Mouse (Mus musculus): ENCODE data around the gene Ocln.
"Not testable (repeated sequence)": the region's sequence is repeated elsewhere in the genome, so short reads cannot be mapped to it uniquely, and the experiment has no call there.

Gene Ocln

DNA sequence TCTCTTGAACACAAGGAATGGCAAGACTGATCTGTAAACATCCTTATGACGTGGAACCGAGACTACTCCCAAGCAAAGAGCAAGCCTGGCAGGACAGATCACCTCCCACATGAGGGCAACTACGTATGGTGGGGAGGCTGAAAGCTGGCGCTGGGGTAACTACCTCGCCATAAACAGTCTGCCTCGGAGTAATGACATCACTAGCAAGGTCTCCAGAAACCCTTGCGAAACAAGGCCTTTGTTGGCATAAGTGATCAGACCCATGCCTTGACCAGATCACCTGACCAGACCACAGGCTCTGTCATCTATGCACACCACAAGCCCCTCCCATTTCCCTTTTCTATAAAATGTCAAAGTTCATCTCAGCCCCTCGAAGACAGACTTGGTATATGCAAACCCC lies 59.2 kb downstream of the Ocln start:
- no peak for DNase-seq (ENCODE audit: extremely low read depth, low read depth, low spot score)

DNA sequence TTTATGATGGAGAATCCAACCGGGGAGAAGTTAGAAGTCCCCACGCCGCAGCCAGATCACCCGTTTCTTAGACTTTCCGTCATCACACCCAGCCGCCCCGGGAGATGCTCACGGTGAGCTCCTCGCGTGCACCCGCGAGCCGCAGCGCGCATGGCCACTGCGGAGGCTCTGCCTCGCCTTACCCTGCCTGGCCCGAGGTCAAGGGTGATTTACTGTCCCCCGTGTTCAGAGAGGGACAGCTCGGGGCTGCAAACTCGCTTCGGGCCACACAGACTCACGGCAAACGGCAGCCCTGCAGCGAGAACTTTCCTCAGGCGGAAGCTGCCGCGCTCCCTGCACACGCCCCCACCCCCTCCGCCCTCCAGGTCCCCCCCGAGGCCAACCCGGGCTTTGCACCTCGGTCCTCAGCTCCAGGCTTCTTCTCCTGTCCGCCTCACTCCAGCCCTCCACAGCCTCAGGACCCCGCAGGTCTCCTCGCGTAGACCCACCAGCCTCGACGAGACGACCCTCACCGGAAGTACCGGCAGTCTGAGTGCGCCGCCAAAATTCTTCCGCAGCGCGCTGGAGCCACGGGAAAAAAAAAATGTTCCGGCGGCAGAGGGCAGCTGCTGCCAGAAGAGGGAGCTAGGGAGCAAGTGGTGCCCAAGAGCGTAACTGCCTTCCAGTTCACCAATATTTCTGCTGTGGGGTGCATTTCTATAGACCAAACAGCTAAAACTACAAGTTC lies 60.3 kb downstream of the Ocln start, which contains the start of gene Gtf2h2:
Gtf2h2 (minus strand) TSS at position 519 of the 727 bp plus-strand sequence.
- DNase-seq (ENCODE audit: extremely low read depth, low read depth, low spot score): no peak

DNA sequence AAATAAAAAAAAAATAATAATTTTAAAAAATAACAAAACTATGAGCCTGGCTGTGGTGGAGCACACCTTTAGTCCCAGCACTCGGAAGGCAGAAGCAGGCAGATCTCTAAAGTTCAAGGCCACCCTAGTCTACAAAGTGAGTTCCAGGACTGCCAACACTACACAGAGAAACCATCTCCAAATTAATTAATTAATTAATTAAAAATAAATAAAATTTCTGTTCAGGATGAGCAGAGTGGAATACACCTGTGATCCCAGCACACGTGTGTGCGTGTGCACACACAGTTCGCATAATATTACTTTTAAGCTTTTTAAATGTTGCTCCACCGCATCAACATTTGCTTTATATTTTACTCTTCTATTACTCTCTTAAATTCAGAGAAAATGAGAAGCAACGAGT lies 60.9 kb downstream of the Ocln start:
- no peak for DNase-seq (ENCODE audit: extremely low read depth, low read depth, low spot score)

DNA sequence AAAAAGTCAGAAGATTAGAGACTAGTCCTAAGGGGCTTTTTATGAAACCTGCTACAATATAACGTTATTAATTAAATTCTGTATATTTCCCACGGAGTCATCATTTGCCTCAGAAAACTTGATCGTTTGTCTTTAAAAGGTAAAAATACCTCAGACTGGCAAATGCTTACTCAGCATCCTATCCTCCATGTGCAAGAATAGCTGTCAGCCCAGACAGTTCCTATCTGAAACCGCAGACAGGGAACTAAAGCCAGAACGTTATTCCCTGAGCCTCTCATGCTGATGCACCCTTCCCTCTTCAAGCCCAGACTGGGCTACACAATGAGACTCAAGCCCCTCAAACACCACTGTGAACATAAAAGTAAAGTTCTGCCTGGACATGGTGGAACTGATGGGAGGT lies 62.1 kb downstream of the Ocln start:
- no peak for DNase-seq (ENCODE audit: extremely low read depth, low read depth, low spot score)

DNA sequence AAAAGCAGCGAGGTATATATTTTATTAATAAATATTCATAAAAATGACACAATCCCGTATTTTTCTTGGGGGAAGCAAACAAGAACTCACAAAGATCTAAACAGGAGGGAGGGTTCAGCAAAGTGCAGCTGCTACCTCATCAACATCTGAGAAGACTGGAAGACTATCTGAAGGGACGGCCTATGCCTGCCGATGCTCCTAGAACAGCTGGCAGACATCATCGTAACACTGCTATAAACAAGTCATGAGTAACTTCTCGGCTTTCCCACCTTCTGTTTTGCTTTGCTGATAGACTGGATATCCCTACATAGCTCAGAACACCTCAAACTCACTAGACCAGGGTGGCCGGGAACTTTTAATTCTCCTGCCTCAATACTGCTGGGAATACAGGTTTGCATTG lies 68.9 kb downstream of the Ocln start:
- DNase-seq (ENCODE audit: extremely low read depth, low read depth, low spot score): no peak

DNA sequence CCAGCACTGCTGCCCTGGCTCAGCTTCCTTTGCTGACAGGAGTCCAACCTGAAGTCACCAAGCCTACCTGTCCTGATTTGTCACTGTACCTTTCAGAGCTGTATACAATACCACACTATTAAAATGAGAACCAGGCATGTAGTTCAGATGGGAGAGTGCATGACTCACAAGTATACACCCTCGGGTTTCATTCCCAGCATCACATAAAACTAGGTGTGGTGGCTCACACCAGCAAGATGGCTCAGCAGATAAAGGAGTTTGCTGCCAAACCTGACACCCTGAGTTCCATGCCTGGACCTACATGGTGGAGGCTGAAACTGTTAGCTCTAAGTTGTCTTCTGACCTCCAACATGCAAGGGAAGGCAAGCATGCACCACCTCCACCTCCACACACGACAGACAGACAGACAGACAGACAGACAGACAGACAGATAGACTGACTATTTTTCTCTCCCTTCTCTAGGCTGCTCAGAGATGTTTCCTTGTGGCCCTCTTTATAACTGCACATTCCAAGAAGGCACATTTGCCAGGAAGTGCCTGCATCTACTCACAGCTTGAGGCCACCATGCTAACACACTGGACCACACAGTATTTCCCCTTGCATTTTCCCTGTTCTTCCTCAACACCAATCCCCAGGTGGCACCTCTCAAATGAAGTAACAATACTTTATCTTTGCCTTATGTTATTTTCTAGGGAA lies 88.8 kb downstream of the Ocln start:
- DNase-seq (ENCODE audit: extremely low read depth, low read depth, low spot score): no peak

DNA sequence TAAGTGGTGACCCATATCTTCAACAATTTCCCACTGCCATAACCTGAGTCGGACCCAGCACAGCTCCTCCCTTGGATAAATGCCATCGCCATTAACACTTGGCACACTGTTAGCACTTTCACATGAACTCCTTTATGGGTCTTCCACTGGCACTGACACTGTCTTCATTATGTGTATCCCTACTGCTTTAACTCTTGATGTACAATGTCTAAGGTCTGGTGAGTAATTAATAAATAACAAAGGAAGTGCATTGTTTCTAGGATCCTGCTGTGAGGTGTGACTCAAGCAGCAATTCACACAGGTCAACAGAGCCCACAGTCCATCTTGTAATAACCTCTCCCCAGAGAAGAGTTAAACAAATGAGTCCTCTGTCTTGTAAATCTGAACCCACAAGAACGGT lies 91.2 kb downstream of the Ocln start:
- no peak for DNase-seq (ENCODE audit: extremely low read depth, low read depth, low spot score)

DNA sequence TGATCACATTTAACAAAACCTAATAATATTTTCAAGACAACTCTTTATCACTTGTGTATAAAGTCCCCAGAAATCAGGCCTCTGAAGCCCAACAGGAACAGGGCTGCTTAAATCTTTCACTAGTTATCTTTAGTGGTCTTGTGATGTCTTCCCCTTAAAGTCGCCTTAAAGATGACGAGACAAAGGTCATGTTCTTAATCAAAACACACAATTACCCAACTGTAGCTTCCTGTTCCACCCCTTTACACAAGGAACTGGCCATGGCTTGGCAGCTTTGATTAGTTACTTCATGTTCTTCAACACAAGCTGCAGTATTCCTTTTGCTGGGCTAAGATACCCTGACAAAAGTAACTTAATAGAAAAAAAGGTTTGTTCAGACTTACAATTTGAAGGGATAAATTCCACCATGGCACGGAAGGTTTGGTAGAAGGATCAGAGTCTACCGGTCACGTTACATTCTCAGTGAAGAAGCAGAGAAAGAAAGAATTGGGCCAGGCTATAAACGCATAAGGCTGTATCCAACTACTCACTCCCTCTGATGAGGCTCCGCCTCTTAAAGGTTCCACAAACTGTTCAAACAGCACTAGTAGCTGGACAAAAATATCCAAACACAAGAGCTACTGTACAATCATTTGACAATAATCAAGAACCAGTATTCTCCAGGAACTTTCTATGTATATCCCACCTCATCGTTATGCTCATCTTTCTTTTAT lies 99.9 kb downstream of the Ocln start, which contains the start of gene Naip1:
Naip1 (minus strand) TSS at position 455 of the 713 bp plus-strand sequence.
- not testable (repeated sequence) for DNase-seq (ENCODE audit: extremely low read depth, low read depth, low spot score)

DNA sequence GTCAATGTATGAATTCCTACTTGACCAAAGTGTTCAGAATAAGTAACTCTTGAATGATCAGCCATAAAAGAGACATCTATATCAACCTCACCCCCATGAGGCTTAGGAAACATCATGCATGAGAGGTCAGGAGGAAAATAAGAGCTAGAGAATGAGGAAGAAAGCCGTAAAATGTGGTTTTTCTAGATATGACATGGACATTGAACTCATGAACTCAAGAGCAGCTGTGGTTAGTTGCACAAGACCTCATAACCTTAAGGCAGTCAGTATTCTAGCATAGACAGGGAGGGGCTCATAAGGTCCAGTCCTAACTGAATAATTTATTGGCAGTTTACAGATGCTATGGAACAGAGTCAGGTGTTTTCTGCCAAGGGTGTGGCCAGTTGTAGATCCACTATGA lies 103.0 kb downstream of the Ocln start:
- no peak for DNase-seq (ENCODE audit: extremely low read depth, low read depth, low spot score)
